Mouse (Mus musculus) CD4-positive, CD25-positive, alpha-beta regulatory T cell, adult 2 months (primary cell): ENCODE data around the gene Vac14.
"Not testable (repeated sequence)": the region's sequence is repeated elsewhere in the genome, so short reads cannot be mapped to it uniquely, and the experiment has no call there.

ENCODE experiments used
- DNase-seq: peaks from one replicate; pipeline ENCODE4 v3.0.0-alpha.2; 2012; ENCODE audit warnings: low read depth, low spot score

Vac14 gene

DNA sequence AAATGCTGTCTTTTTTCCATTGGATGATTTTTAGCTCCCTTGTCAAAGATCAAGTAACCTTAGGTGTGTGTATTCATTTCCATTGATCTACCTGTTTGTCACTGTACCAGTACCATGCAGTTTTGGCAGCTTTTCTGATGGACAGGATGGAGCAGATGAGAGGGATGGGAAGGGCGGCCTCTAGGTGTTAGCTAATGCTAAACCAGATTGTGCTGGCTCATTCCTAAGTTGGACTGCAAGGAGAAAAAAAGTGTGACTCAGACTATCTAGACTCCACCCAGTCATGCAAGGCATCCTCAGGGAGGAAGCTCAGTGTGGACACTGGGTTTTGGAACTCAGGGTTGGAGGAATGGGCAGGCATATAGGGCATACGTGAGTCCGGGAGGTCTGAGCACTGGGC lies 30.2 kb downstream of the Vac14 start:
- DNase-seq: no peak

DNA sequence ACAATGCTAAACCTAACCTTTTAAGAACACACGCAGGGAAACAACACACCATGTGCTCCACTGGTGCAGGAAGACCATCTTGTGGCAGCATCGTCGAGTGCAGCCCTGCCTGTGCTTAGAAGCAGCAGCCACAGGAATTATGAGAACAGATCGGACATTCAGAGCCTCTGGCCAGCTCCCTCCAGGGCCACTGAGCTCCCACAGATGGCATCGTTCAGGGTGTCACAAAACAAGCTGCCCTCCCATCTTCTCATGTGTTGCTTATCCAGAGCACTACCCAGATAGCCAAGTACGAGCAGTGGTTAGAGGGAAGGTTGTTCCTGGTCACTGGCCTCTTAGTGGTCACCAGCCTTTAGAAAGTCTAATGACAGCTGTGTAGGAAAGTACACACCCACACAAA lies 30.9 kb downstream of the Vac14 start:
- DNase-seq: no peak

DNA sequence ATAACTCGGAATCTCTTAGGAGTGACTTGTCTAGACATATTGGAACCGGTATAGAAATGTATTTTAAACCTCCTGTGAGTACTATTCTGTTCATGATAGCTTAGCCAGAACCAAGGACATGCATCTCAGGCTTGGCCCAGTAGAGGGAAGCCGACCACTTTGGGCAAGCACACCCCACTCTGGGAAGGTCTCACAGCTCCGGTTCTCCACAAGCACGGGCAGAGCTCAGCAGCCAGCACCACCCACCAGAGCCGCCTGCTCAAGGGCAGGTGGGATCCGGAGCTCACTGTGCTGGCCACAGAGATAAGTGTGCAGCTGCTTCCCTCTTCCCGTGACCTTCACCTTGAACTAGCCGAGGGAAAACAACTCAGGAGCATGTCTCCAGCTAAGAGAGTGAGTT lies 32.5 kb downstream of the Vac14 start:
- DNase-seq: no peak

DNA sequence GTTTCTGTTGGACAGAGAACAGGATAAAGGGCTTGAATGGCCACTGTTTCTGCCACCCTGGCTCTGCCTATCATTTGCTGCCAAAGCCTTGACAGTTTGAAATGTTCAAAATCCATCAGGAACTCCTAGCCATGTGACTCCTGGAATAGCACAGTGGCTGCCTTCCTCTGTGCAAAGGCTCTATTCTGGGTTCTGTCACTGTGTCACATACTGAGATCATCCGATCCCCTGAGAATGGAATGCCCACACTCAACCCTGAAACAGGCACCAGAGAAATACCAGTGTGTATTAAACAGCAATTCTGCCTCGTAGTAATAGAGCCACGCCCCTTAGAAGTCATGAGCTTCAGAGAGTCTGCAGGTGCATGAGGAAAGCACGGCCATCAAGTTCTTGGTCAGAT lies 33.5 kb downstream of the Vac14 start:
- no peak for DNase-seq

DNA sequence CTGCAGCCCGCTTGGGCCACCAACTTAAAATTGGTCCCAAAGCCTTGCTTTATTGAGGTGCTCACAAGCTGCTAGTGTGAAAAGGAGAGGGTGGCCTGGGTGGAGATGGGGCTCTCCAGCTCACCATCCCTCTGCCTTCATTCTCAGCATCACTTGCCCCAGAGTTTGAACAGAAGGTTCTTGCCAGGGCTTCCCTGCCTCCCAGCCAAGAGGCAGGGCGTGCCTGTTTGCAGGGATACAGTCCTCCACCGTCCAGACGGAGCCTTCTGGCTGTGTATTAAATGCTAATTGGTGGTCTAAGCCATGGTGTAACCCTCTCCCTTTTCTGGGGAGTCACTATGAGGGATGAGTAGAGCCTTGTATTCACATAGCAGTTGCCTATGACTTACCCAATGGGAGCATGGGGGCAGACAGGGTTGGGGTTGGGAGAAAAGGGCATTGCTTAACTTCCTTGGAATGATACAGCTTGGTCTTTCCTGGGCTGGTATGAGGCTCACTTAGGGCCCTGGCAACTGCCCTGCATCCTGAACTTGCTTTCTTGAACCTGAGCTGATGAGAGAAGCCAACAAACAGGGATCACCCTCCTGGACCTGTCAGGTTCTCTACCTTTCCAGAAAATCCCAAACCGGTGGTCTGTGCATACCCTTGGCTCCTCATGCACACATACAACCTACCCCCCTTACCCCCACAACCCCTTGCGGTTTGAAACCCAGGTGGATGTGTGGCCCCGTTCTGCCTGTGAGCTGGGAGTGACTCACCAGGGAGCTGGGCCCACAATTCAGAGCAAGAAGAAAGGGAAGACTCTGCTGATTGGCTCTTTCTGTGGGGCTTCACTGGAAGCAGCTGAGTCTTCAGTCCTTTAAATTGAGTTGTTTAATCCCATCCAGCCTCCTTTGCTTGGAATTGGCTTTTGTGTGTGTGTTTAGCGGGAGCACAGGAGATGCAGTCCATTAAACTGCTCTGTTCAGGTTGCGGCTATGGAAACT lies 36.0 kb downstream of the Vac14 start:
- no peak for DNase-seq

DNA sequence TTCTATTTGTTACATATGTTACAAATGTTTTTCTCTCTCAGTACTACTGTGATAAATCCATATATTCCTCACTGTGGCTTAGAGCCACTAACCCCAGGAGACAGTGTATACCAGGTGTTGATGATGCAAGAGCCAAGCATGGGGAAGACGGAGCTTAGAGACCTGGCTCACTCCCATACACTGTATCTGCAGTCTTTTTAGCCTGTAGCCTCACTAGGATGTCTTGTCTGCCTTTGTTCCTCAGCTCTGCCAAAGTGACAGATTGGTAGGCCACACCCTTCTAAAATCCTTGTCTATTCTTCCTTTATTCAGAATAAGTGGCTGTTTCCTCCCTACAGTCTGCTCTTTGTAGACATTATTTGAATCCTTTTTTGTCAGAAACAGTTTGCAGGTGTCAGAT lies 37.4 kb downstream of the Vac14 start:
- DNase-seq: no peak

DNA sequence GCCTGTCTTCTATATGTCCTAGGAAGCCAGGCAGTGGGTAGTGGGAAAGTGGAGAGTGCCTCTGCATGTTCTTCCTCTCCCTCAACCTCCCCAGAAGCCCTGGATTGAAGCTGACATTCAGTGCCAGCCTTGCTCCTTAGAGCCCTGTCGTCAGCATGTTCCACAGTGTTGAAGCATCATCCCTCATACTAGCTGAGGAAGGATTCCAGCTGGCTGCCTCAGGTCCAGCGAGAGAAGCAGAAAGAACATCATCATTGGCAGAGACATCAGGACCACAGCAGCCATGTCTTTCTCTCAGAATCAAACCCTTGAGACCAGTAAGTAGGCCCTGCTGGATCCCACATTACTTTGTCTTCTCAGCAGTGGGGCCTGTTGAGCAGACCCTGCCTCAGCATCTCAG lies 39.3 kb downstream of the Vac14 start:
- DNase-seq: no peak

DNA sequence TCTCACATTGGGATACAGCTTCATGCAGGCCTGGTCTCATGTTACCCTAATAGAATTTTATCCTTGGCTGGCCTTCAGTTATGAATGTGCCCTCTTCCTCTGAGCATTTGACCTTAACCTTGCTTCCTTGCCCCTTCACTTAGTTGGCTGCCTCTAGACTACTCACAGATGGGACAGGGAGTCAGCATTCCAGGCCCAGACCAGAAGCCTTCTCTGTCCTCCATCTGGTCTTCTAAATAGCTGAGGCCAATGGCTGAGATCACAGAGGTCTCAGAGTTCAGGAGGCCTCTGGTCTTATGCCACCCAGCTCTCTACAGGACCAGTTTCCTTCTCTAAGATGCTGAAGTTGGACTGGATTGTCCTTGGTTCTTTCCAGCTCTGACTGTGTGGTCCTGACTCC lies 41.7 kb downstream of the Vac14 start:
- DNase-seq: no peak

DNA sequence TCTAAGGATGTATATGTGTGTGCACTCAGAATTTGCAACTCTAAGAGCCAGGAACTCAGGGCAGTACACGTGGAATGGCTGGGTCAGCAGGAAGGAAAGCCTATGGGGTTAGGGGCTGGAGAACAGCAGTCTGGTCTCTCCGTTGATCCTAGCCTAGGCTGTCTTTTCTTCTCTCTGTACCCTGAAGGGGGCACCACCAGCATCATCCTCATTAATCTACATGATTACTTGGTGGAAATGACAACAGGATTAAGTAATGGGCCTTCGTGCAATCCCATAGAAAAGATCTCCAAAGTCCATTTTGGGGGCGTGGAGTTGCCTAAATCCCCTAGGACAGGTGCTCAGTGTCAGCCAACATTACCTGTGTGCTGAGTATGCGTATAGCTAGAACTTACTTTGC lies 44.2 kb downstream of the Vac14 start:
- no peak for DNase-seq

DNA sequence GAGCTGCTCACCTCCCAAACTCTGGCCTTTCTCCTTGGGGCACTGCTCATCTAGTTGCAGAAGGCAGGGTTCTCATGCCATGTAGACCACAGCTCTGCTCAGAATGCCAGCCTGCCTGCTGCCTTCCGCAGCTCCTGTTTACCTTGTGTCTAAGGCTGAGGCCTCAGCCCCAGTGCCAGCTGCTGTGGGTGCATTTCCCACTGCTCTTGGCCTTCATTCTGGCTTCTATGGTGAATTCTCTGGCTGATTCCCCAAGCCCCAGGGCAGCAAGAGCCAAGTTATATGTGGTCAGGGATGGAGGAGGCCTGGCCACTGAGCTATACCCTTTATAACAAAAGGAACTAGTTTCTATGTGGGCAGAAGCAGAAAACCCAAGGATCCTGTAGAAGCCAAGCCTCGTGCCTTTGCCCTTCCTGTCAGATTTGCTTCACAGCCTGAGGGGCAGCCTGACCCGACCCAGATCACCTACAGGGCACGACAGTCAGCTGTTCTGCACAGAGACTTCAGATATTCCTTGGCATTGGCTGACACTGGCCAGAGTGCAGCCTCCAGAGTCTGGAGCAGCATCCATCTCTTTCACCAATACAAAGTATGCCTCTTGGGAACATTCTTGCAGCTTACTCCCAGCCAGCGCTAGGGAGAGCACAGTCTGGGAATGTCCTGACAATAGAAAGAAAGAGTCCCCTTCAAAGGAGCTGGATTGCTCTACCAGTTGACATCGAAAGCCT lies 44.8 kb downstream of the Vac14 start:
- no peak for DNase-seq

DNA sequence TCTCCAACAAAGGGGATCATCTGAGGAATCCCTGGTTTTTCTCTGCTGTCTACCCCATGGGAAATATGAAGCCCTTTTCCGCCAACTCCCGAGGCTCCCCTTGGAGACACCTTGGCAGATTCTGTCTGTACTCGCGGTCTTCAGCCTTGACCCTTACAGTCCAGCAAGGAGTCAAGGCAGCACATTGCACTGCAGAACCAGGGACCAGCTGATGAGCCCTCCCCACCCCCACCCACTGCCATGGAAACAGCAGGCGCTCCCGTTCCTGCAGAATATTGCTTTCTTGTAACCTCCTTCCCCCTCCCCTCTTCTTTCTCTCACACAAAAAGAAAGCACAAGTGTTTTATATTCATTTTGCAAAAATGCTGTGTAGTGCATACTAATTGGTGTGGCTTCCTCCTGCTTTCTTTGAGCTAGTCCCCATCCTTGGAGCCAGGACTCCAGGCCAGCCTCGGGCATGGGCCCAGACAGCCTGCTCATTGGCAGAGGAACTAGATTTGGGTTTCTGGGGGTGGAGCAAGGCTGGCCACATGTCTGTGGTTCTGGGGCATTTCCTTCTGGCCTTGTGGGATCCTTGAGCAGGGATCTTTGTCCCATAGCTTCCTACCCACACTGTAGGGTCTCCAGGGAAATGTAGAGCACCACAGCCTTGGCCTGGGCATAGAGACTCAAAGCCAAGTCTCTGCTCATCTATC lies 46.0 kb downstream of the Vac14 start:
- DNase-seq: no peak

DNA sequence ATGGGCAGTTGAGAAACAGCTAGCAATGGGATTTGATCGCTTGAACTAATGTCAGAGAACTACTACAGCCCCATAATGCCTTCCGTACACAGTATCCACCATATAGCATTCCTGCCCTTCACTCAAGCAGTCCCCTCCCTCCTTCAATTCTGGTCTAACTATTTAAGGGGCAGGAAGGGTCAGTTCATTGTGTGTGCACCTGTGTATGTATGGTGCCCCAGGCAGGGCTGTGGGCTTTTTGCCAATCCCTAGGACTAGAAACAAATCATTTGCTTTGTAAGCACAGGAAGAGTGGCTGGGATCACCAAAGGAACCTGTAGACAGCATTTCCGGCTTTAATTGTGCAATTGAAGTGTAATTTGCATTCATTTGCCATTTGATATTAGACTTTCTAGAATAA lies 46.6 kb downstream of the Vac14 start:
- DNase-seq: no peak

DNA sequence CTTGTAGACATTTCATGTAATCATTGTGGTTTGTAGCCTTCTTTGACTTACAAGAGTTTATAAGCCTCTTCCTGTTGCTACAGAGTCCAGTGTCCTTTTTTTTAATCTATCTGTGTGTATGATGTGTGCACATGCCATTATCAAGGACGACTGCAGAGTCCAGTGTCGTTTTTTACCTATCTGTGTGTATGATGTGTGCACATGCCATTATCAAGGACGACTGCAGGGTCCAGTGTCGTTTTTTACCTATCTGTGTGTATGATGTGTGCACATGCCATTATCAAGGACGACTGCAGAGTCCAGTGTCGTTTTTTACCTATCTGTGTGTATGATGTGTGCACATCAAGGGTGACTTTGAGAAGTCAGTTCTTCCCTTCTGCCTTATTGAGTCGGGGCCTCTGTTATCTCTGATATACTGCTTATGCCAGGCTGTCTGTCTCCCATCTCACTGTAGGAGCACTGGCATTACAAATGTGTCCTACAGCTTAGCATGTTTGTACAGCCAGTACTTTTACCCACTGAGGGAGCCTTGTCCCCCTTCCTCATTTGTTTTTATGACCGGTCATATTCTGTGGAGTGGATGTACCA lies 49.3 kb downstream of the Vac14 start:
- not testable (repeated sequence) for DNase-seq

DNA sequence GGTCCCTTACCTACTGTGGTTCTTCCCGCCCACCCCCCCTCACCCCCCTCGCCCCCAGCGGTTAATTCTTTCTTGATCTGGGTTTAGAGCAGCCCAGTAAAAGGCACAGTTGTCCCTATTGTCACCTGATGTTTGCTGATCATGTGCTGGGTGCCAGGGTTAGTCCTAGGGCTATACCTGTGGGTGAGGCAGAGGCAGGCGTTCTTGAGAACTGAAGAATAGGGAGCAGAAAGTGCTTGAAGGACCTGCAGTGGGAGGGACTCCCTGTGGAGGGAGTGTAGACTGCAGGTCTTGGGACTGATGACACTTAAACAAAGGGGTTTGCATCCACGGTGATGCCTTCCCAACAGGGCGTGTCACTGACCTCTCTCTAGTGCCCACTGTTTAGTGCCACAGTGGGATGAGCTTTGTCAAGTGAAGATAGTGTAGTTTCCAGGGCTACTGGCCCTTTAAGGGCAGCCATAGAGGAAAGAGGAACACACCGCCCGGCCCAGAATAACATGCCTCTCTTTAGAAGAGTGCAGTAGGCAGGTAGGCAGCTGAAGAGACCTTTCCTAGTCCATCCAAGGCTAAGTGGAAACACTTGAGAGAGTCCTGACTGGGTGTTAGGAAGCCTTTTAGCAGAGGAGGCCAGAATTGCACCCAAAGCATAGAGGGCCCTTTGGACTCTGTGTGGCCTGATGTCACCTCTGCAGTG lies 51.7 kb downstream of the Vac14 start:
- no peak for DNase-seq

DNA sequence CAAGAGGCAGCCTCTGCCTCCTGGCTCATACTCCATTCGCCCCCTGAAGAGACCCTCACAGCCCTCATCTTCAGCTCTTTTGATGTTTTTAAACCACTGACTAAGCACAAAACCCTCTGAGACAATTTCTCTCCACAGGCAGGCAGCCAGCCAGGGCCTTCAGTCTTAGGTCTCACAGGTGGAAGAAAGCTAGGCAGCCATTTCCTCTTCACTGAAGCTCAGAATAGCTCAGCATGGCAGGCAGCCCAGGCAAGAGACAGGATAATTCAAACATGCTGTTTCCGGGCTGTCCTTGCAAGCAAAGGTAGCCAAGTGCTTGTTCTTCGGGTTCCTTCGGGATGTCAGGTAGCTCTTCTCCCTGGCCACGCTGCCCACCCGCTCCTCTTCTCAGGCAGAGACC lies 52.9 kb downstream of the Vac14 start:
- DNase-seq: no peak

DNA sequence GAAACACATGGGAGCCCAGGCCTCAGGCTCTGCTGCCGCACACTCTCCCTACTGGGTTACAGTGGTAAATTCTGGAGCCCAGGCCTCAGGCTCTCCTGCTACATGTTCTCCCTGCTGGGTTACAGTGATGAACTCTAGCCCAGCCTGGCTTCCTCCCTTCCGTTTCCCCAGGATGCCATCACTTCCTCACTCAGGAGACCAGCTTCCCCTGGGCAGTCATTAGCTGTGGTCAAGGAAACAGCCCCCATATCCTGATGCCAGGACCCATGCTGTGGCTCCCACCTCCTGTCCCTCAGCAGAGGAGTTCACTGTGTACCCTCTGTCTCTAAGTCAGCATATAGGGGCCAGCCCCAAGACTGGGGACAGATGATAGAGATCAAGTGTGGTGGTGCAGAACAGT lies 53.7 kb downstream of the Vac14 start:
- DNase-seq: no peak

DNA sequence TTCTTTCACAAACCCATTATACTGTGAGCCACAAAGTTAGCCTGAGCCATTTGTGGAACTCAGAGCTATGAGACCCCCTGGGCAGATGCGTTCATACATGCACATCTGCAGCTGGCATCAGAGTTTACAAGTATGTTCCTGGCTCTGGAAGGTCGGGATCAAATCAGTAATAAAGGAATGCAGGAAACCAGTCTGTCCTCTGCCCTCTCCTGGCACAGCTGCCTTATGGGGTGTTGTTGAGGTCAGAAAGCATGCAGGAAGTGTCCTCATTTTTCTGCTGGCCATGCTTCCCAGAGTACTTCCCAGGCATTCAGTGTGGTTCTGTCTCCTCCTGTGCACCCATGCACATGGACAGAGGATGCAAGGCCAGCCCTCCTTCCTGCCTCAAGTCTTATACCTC lies 54.8 kb downstream of the Vac14 start:
- no peak for DNase-seq

DNA sequence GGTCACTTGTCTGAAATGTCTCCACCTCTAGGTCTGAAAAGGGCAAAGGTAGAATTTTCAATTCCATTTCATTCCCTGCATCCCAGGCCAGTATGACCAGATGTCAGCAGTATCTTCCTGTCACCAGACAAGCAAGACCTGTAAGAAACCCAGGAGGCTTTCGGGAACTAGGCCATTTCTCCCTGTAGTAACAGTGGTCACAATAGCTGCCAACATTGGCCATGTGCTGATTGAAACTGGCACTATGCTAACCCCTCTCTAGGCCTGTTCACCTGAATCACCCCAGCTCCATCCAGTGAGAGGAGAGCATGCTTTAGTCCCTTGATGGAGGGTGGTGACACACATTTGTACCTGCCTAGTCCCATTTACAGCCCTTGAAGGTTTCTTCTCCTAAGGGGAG lies 56.2 kb downstream of the Vac14 start:
- DNase-seq: no peak

DNA sequence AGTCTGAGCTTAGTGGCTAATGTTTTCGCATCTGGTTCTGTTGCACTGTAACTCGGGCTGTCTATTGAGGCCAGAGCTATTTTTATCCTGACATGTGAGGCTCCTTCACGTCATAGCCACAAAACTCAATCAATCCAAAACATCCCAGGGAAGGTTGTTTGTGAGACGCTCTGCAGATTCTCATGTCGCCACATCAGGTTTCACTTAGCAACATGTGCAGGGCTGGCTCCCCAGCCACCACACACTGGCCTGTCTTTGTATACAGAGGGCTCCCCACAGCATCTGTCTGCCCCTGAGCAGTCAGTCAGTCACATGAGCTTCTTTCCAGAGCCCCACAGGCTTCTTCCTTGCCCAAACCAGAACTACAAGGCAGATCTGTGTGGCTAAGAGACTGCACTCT lies 58.3 kb downstream of the Vac14 start:
- no peak for DNase-seq

DNA sequence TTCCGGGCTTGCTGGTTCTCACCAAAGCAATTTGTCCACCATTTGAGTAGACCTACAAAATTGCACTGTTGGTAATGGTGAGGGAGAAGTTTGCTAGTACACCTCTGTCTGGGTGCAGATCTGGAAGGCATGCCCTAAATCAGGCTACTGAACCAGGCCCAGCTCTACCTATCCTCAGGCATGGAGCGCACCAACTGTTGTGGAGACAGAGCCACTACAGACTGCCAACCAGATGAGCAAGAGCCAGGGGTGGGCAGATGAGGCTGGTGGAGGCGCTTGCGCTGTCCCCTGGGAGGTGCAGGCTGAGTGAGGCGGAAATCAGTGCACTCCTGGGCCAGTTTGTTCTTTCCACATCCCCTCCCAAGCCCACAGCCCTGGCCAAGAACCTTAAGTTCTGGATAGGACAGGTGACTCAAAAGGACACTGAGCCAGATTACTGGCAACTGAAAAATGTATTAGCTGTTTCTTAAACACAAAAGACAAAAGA lies 58.8 kb downstream of the Vac14 start:
- DNase-seq: no peak

DNA sequence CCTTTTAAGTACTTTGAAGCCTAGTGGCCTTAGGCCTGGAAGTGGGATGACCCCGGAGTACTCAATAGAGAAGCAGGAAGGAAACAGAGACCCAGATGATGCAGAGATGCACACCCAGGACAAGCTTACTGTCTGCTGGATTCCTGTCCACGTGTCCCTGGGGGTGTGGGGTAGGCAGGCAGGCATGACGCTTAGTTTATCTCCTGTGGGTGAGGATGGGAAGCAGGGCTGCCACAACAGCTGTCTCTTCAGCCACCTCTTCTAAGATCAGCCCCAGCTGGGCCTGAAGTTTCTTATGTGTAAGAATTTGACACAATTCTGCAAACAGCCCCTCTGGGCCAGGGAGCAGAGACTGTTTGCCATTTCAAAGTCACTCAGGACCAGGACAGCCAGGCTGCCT lies 60.6 kb downstream of the Vac14 start:
- DNase-seq: no peak
